Mouse (Mus musculus) testis, postnatal 10 days (tissue): ENCODE results near the gene Klf11.
A peak's percentile ranks its signal among the peaks of the same experiment; 100 is the strongest.

Experiments used
- DNase-seq: peaks from one replicate; pipeline ENCODE4 v3.0.0; 2021; ENCODE audit warnings: low spot score

Klf11 gene

DNA sequence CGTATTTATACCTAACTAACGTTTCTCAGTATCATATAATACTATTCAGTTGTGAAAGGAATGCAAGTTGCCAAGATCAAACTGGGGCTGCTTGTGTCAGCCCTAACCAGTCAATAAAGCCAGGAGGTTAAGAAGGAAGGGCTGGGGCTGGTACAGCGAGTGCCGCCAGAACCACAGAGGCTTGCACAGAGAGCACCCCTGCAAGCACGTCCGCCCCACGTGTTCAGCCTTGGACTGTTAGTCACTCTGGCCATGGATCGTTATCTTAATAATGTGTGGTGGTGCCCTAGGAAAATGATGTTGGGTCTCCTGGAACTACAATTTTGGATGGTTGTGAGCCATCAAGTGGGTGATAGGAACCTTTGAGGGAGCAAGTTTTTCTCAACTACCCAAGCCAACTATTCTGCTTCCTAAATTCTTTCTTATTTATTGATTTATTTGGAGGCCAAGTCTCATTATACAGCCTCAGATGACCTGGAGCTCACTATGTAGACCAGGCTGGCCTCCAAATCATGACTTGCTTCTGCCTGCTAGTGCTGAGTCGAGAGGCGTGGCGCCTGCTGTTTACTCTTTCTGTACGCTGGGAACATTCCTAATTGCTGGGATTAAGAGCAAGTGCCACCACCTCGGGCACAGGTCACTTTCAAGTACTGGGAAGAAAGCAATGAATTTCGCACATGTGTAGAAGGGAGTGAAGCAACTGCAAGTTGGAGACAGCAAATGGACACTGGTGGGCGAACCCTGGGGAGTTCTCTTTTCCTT is 54.6 kb downstream of the Klf11 start:
- DNase-seq: no peak

- peak; percentile 53 for DNase-seq
Observed at GRCm38 (mm10) chr12:24706764-24707479, 55.8 kb downstream of the Klf11 start.

GRCm38 (mm10) chr12:24707480-24707802 is 56.4 kb downstream of the Klf11 start:
- DNase-seq: no peak

- peak; percentile 98 for DNase-seq
Observed at GRCm38 (mm10) chr12:24707954-24708823, 57.1 kb downstream of the Klf11 start, which contains the start of gene Rrm2. Rrm2 (plus strand) TSS chr12:24708241.

GRCm38 (mm10) chr12:24708824-24709218 is 57.7 kb downstream of the Klf11 start:
- DNase-seq: no peak

- no peak for DNase-seq
Observed at GRCm38 (mm10) chr12:24709409-24709808, 58.3 kb downstream of the Klf11 start.

- DNase-seq: peak; percentile 55
Observed at GRCm38 (mm10) chr12:24709831-24710508, 58.9 kb downstream of the Klf11 start.

DNA sequence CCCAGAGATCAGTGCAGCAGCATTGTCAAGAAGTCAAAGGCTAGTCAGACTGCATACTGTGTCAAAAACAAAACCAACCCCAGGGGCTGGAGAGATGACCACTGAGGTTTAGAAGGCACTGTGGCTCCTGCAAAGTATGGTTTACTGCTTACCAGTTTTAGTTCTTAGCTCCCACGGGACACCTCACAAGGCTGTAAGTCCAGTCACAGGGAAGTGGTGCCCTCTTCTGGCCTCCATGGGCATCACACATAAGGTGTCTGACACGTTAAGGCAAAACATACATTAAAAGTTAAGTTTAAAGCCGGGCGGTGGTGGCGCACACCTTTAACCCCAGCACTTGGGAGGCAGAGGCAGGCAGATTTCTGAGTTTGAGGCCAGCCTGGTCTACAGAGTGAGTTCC is 59.6 kb downstream of the Klf11 start:
- peak; percentile 57 for DNase-seq
